Mouse (Mus musculus) kidney, embryonic 14.5 days (tissue): ENCODE results near the gene Samm50. TPM values are rescaled to one million over a fixed set of nuclear protein-coding genes. Genes with fewer than 3 reads are reported as not detected.

Source experiments
- ATAC-seq: fragments of 200-750 bp; cut with Nextera tagmentation; 2 replicates; pipeline ENCODE4 v1.8.0; 2017; ENCODE audit warnings: moderate number of reproducible peaks, mild to moderate bottlenecking, moderate TSS enrichment, moderate library complexity; ENCODE audit not compliant: low FRiP score, low TSS enrichment
- H3K27ac ChIP-seq: fragments of 300-500 bp; sonication (generic); 2 replicates; pipeline ENCODE4 v1.5.1; 2014; ENCODE audit warnings: low read depth, mild to moderate bottlenecking, low read length, moderate library complexity, mixed read lengths
- H3K27me3 ChIP-seq: fragments of 300-500 bp; sonication (generic); 2 replicates; pipeline ENCODE4 v1.6.1; 2014; ENCODE audit warnings: mild to moderate bottlenecking, low read length; ENCODE audit not compliant: control insufficient read depth, insufficient read depth
- H3K36me3 ChIP-seq: fragments of 300-500 bp; sonication (generic); 2 replicates; pipeline ENCODE4 v1.6.1; 2014; ENCODE audit warnings: low read length, mixed read lengths; ENCODE audit not compliant: control insufficient read depth, insufficient read depth
- H3K4me1 ChIP-seq: fragments of 300-500 bp; sonication (generic); 2 replicates; pipeline ENCODE4 v1.6.1; 2014; ENCODE audit warnings: low read length, mixed read lengths; ENCODE audit not compliant: control insufficient read depth, insufficient read depth
- H3K4me2 ChIP-seq: fragments of 300-500 bp; sonication (generic); replicated peaks from 2 replicates; pipeline ENCODE4 v1.6.1; 2014; ENCODE audit warnings: low read depth, mild to moderate bottlenecking, low read length
- H3K4me3 ChIP-seq: fragments of 300-500 bp; sonication (generic); 2 replicates; pipeline ENCODE4 v1.5.1; 2014; ENCODE audit warnings: mild to moderate bottlenecking, low read length
- H3K9ac ChIP-seq: fragments of 300-500 bp; sonication (generic); 2 replicates; pipeline ENCODE4 v1.6.1; 2014; ENCODE audit warnings: low read depth, mild to moderate bottlenecking, low read length, moderate library complexity
- H3K9me3 ChIP-seq: fragments of 300-500 bp; sonication (generic); 2 replicates; pipeline ENCODE4 v1.6.1; 2016; ENCODE audit warnings: low read length; ENCODE audit not compliant: control insufficient read depth
- WGBS: fragments of 180-500 bp; shearing (Covaris S2); extraction: QIAGEN DNeasy Blood & Tissue Kit; methylation state at CpG from one replicate; pipeline ENCODE4 v1.1.7; 2014; 5-methylcytosine and 5-hydroxymethylcytosine counted together
- polyA plus RNA-seq: library from polyadenylated mRNA; unstranded; fragments of >200 nt; fragmentation: Nextera tagmentation; extraction: Ambion mirVana; gene quantifications from 2 replicates; pipeline ENCODE4 v1.2.1, GENCODE M21; 2014

Gene Samm50
- polyA plus RNA-seq, 1 experiment from 2014 or later, result 81.5 TPM

GRCm38 (mm10) chr15:84215273-84215672 is 23.2 kb downstream of the Samm50 start:
- Histone ChIP-seq H3K27ac (no peak overlapping the region), H3K36me3 (peaks cover 22% of the 10 kb centered on the region), H3K4me3 (no peak overlapping the region), H3K4me2 (no peak overlapping the region), H3K9ac (no peak overlapping the region), H3K9me3 (no peaks in the 10 kb centered on the region), H3K4me1 (peaks cover 42% of the 10 kb centered on the region), H3K27me3 (no peaks in the 10 kb centered on the region)
- no peak for ATAC-seq
- WGBS, result 89% methylated on average over 2 of the region's 2 CpGs

DNA sequence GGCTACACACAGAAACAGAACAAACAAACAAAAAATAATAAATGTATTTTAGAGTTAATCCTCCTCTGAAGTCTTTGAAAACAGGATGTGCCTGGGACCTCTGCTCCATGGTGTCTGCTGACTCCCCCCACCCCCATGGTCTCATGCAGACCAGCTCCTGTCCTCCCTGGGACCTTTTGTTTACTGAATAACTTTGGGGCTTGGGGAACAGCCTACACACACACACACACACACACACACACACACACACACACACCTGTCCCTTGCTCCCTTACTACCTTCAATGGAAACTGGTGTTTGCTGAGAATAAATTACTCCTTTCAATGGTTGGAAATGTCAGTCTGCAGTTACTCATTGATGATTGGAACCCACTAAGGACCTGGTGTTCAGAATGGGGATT is 24.0 kb downstream of the Samm50 start:
- no peak overlapping the region for H3K4me3 ChIP-seq
- H3K9me3 ChIP-seq, result no peaks in the 10 kb centered on the region
- H3K36me3 ChIP-seq, result peaks cover 14% of the 10 kb centered on the region
- peak overlapping the region; percentile 57; the same call in 1 of the 2 replicates for H3K27ac ChIP-seq
- no peak overlapping the region for H3K9ac ChIP-seq
- no peak overlapping the region for H3K4me2 ChIP-seq
- no peak for ATAC-seq
- H3K4me1 ChIP-seq, result peaks cover 42% of the 10 kb centered on the region
- H3K27me3 ChIP-seq, result no peaks in the 10 kb centered on the region

- H3K9ac ChIP-seq, result no peak overlapping the region
- H3K4me2 ChIP-seq, result no peak overlapping the region
- H3K9me3 ChIP-seq, result no peaks in the 10 kb centered on the region
- H3K4me1 ChIP-seq, result peaks cover 42% of the 10 kb centered on the region
- peak overlapping the region; percentile 57; the same call in 1 of the 2 replicates for H3K27ac ChIP-seq
- H3K27me3 ChIP-seq, result no peaks in the 10 kb centered on the region
- no peak overlapping the region for H3K4me3 ChIP-seq
- peaks cover 9% of the 10 kb centered on the region for H3K36me3 ChIP-seq
- WGBS, result 11% methylated on average over 7 of the region's 7 CpGs
- peak; percentile 14; the same call in 1 of the 2 replicates for ATAC-seq
Measured at GRCm38 (mm10) chr15:84216461-84217084, 24.5 kb downstream of the Samm50 start.

DNA sequence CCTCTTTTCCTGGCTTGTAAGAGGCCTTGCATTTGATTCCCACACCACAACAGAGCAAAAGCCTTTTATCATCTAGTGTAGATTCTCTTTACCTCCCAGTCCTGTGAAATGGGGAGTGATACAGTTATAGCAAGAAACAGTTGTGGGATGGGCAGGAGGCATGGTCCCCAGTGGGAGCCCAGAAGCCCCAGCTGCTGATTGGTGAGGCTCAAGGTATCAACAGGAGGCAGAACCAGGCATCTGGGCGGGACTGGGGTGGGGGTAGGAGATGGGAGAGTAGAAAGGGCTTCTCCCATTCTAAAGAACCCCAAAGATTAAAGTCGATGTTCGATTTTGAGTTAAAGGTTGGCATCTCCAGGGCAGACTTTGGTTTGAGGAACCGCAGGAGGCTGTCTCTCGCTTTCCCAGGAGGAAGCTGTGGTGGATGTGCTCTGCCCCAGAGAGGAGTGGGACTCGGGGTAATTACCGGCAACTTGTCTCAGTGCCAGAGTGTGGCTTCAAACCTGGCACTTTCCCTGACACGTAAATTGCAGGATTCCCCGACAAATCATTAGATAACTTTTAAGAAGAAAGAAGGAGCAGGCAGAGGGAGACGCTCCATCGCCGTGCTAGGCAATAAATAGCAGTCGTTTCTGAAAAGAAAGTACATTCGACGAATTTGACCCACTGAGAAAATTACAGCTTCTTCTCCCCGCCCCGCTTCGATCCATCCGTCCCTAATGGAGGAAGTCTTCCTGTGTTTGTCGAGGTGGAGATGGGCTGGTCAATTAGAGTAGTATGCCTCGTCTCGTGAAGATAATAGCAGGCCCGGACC is 26.1 kb downstream of the Samm50 start:
- WGBS, result 20% methylated on average over 23 of the region's 23 CpGs
- H3K4me2 ChIP-seq, result no peak overlapping the region

DNA sequence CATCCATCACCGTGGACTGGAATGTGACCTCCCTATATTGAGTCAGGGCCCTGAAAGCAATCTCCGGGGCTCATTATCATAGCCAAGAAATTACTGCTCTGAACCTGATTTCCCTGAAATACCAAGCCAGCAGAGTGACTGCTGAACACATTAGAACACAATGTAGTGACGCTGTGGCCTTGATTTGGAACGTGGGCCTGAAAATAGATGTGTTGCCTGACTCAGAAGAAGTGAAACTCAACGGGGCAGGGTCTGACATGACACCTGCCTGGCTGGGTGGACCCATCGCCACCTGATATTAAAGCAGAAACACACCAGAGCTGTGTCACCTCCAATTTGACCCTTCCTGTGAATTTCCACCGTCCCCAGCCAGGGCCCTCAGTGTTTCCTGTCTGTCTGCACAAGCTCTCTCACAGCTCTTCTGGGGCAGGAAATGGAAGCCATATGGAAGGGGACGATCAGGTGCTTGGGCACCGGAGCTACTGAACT is 26.8 kb downstream of the Samm50 start:
- peaks cover 8% of the 10 kb centered on the region; the same call in 1 of the 2 replicates for H3K36me3 ChIP-seq
- no peak overlapping the region for H3K9ac ChIP-seq
- H3K4me1 ChIP-seq, result peaks cover 42% of the 10 kb centered on the region
- H3K4me3 ChIP-seq, result no peak overlapping the region
- WGBS, result 16% methylated on average over 9 of the region's 9 CpGs
- 0 out of 2 replicates have a peak overlapping the region, but pooled peaks have one; percentile 37 for H3K27ac ChIP-seq
- ATAC-seq, result no peak
- H3K9me3 ChIP-seq, result no peaks in the 10 kb centered on the region
- H3K27me3 ChIP-seq, result no peaks in the 10 kb centered on the region
- H3K4me2 ChIP-seq, result no peak overlapping the region

More for the DNA sequence above, 26.1 kb downstream of the Samm50 start:
- H3K9ac ChIP-seq, result no peak overlapping the region
- peaks cover 42% of the 10 kb centered on the region for H3K4me1 ChIP-seq
- no peaks in the 10 kb centered on the region for H3K9me3 ChIP-seq
- H3K4me3 ChIP-seq, result no peak overlapping the region
- H3K27ac ChIP-seq, result no peak overlapping the region
- H3K27me3 ChIP-seq, result no peaks in the 10 kb centered on the region
- peaks cover 8% of the 10 kb centered on the region for H3K36me3 ChIP-seq
- ATAC-seq, result no peak

DNA sequence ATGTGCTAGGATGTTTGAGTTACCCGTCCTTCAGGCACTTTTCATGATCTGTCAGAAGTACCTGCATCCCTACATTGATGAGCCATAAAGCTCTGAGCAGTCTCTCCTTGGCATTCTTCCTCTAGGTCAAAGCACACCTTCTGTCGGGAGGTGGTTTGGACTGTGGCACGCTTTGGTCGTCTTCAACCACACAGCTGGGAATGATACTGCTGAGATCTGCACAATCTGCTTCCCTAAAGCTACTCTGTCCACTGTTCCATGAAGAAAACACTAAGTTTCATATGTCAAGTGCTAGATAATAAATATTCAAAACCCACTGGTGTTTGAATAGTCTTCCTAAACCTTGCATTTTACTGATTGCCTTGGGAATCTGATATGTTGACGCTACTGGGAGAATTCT is 29.5 kb downstream of the Samm50 start:
- H3K4me1 ChIP-seq, result peaks cover 16% of the 10 kb centered on the region
- ATAC-seq, result no peak

DNA sequence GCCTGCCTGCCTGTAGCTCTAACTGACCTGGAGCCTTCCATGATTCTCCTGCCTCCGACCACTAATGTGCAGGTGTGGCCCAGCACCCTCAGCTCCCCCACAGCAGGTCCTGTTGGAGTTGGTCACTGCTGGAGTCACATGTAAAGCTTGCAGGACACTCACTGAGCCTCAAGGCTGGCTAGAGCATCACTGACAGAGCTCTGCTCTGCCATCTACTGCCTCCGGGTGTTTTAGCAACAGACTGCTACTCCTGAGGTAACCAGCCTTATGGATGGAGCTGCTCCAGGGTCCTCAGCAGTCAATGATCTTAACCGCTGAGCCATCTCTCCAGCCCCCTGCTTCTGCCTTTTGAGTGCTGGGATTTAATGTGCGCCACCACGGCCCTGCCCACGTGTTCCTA is 31.4 kb downstream of the Samm50 start:
- Histone ChIP-seq H3K9me3 (no peaks in the 10 kb centered on the region), H3K4me2 (no peak overlapping the region), H3K9ac (no peak overlapping the region), H3K4me3 (no peak overlapping the region), H3K27me3 (no peaks in the 10 kb centered on the region), H3K36me3 (no peaks in the 10 kb centered on the region), H3K27ac (no peak overlapping the region), H3K4me1 (peaks cover 8% of the 10 kb centered on the region; the same call in 1 of the 2 replicates)
- peak; percentile 30 for ATAC-seq
- 28% methylated on average over 6 of the region's 6 CpGs for WGBS

More for the DNA sequence above, 29.5 kb downstream of the Samm50 start:
- no peak overlapping the region for H3K4me3 ChIP-seq
- H3K27ac ChIP-seq, result no peak overlapping the region
- no peaks in the 10 kb centered on the region for H3K36me3 ChIP-seq
- no peaks in the 10 kb centered on the region for H3K27me3 ChIP-seq
- H3K4me2 ChIP-seq, result no peak overlapping the region
- no peak overlapping the region for H3K9ac ChIP-seq
- WGBS, result 47% methylated on average over 5 of the region's 5 CpGs
- H3K9me3 ChIP-seq, result no peaks in the 10 kb centered on the region

- no peaks in the 10 kb centered on the region for H3K9me3 ChIP-seq
- 47% methylated on average over 10 of the region's 10 CpGs for WGBS
- no peak overlapping the region for H3K9ac ChIP-seq
- peaks cover 3% of the 10 kb centered on the region; the same call in 1 of the 2 replicates for H3K27me3 ChIP-seq
- H3K4me1 ChIP-seq, result no peaks in the 10 kb centered on the region
- no peak overlapping the region for H3K27ac ChIP-seq
- no peaks in the 10 kb centered on the region for H3K36me3 ChIP-seq
- no peak for ATAC-seq
- H3K4me3 ChIP-seq, result no peak overlapping the region
- no peak overlapping the region for H3K4me2 ChIP-seq
Measured at GRCm38 (mm10) chr15:84224779-84225178, 32.7 kb downstream of the Samm50 start.

DNA sequence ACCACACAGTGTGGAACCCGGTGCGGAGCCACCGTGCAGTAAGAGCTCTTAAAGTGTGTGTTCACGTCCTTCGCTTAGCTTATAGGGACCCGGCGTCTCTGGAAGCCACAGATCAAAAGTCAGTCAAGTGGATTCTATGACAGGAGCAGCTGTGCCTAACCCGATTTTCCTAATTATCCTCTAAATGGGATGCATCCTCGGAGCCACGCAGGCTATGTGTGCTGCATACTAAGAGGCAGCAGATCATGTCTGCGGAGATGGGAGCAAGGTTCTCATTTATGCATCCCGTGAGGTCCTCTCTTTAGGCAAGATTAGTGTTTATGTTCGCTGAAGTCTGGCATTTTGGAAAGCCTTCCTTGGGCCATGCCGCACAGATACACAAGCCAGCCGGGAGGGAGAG is 34.9 kb downstream of the Samm50 start:
- 85% methylated on average over 15 of the region's 15 CpGs for WGBS
- Histone ChIP-seq H3K27ac (no peak overlapping the region), H3K9ac (no peak overlapping the region), H3K4me2 (no peak overlapping the region), H3K4me3 (no peak overlapping the region), H3K4me1 (peaks cover 7% of the 10 kb centered on the region; the same call in 1 of the 2 replicates), H3K9me3 (no peaks in the 10 kb centered on the region), H3K36me3 (no peaks in the 10 kb centered on the region), H3K27me3 (peaks cover 9% of the 10 kb centered on the region)
- ATAC-seq, result no peak
